Mouse (Mus musculus): ENCODE data around the gene Lgals1. TPM values are rescaled to one million over a fixed set of nuclear protein-coding genes. Genes with fewer than 3 reads are reported as not detected.

Lgals1 gene
- polyA plus RNA-seq (2021; fragmentation: Nextera tagmentation): 87.8 and 99.7 TPM in 2 replicates
- long read RNA-seq, experiment 1, transcript Lgals1-201 (4 exons, 800 nt): major isoform, 27 of 31 reads
- long read RNA-seq, experiment 1, partial matches to known transcripts: 1 of 31 reads
- long read RNA-seq, experiment 1, other reads (novel, unspliced or antisense): 3 of 31 reads
- long read RNA-seq, experiment 2, transcript Lgals1-201 (4 exons, 800 nt): major isoform, 72 of 78 reads
- long read RNA-seq, experiment 2, partial matches to known transcripts: 1 of 78 reads
- long read RNA-seq, experiment 2, other reads (novel, unspliced or antisense): 4 of 78 reads

GRCm38 (mm10) chr15:78926021-78926919 lies at the start of gene Lgals1:
Gene Lgals1, plus strand, starts transcription at chr15:78926725.

GRCm38 (mm10) chr15:78876991-78877809 lies 49.3 kb upstream of the Lgals1 start, which contains the start of gene Gga1:
Gene Gga1, plus strand, starts transcription at chr15:78877190.

GRCm38 (mm10) chr15:78899409-78899739 lies 27.2 kb upstream of the Lgals1 start, which contains the start of gene Gm49510:
Gene Gm49510, plus strand, starts transcription at chr15:78899667.

DNA sequence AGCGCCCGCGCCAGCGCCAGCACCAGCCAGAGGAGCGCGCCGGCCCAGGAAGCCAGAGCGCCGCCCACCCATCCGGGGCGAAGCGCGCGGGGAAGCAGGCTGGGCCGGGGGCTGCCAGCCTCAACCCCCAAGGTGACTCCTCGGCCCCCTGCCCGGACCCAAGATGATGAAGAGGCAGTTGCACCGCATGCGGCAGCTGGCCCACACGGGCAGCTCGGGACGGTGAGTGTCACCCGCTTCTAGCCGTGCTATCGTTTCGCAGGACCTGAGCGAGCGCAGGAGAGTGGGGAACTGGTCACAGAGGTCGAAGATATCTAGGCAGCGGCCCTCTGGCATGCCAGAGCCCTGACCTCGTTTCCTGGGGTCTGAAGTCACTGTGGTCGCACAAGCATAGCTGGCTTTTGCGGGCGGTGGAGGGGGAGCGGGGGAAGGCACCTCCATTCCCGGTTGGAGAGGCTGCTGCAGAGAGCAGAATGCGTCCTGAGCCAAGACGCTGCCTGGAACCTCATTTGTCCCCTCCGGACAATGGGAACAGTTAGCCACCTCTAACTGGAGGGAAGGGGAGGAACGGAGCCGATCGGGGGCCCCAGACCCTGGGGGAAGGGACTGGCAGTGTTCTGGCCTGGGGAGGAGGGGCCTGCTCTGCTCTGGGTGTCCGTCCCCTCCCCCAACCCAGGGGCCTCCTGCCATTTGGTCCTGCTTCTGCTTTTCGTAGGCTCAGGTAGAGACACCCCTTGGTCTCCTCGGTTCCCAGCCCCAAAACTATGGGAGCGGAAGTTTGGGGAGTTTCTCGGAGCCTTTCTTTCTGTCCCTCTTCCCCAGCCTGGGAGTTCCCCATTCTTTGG lies 26.6 kb upstream of the Lgals1 start, which contains the start of gene Sh3bp1:
Gene Sh3bp1, plus strand, starts transcription at position 29 of the 845 bp plus-strand sequence.

DNA sequence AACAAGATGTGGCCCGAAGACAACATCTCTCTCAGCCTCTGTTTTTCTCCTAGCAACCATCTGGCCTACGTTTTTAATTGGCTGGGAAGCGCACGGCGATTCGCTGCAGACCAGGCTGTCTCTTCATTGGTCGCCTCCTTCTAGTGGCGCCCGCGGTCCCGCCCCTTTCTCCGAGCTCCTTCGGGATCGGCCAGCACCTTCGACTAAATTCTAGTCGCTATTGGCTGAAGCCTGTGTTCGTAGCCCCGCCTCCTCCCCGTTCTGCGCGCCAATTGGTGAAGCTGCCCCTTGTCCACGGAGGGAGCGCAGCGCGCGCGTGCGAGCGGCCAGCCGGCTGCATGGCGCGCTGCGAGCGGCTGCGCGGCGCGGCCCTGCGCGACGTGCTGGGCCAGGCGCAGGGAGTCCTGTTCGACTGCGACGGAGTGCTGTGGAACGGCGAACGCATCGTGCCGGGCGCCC lies 12.9 kb upstream of the Lgals1 start, which contains the start of gene Pdxp:
Gene Pdxp, plus strand, starts transcription at position 288 of the 459 bp plus-strand sequence.

DNA sequence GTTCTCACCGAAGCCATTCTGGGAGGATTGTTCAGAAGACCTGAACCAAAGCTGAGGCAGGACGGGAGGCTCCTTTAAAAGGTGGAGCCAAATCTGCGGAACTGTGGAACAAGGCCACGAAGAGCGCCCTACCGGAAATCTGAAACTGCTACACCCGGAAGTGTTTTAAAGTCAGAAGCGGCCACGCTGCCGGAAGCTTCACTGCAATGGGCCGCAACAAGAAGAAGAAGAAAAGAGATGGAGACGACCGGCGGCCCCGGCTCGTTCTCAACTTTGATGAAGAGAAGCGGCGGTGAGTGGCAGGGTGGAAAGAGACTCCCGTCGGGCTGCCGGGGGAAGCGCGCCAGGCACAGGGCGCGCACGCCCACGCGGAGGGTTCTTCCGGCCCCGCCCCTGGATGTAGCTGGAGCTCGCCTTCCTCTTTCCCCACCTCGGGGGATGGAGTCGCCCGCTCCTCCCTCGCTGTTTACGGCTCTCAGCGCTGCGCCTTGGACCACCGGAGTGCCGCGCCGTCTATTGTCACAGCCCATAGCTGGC lies 8.3 kb downstream of the Lgals1 start, which contains the start of gene Nol12:
Gene Nol12, plus strand, starts transcription at position 150 of the 537 bp plus-strand sequence.

DNA sequence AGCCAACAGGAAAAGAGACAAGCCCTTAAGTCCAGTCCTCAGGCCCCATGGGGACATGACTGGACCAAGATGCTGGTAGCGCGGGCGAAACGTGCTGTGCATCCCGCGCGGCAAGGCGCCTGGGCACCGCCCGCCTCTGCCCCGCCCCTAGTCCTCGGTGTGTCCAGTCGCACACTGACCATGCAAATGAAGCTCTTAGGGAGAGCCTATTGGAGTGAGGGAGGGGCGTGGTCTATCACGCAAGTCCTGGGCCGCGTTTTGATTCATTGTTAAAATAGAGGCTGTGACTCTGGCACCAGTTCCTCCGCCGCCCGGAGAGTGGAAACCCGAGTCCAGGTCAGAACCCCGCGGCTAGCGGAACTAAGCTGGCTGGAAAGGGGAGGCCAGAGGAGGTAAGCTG lies 21.1 kb downstream of the Lgals1 start, which contains the start of gene Triobp:
Gene Triobp, plus strand, starts transcription at position 68 of the 400 bp plus-strand sequence.

Other genes starting within 250 kb of the Lgals1 start
- 8.0 and 9.8 TPM in 2 replicates for gene Elfn2, start 208.0 kb upstream of the Lgals1 start, polyA plus RNA-seq (2021; fragmentation: Nextera tagmentation)
- gene Mfng, start 153.2 kb upstream of the Lgals1 start, polyA plus RNA-seq (2021; fragmentation: Nextera tagmentation): 2.3 and 4.0 TPM in 2 replicates
- 0.65 and 1.0 TPM in 2 replicates for gene Card10, start 123.7 kb upstream of the Lgals1 start, polyA plus RNA-seq (2021; fragmentation: Nextera tagmentation)
- gene Cdc42ep1, start 84.1 kb upstream of the Lgals1 start, polyA plus RNA-seq (2021; fragmentation: Nextera tagmentation): 16.2 and 25.4 TPM in 2 replicates
- 0.36 and 0.77 TPM in 2 replicates for gene Lgals2, start 71.2 kb upstream of the Lgals1 start, polyA plus RNA-seq (2021; fragmentation: Nextera tagmentation)
- 5.6 and 30.0 TPM in 2 replicates for gene Gga1, start 49.5 kb upstream of the Lgals1 start, polyA plus RNA-seq (2021; fragmentation: Nextera tagmentation)
- 0.13 and 0.29 TPM in 2 replicates for gene Gm49510, start 27.1 kb upstream of the Lgals1 start, polyA plus RNA-seq (2021; fragmentation: Nextera tagmentation)
- gene Sh3bp1, start 27.0 kb upstream of the Lgals1 start, polyA plus RNA-seq (2021; fragmentation: Nextera tagmentation): 3.0 and 5.8 TPM in 2 replicates
- 65.2 and 218 TPM in 2 replicates for gene Pdxp, start 12.8 kb upstream of the Lgals1 start, polyA plus RNA-seq (2021; fragmentation: Nextera tagmentation)
- 51.6 and 60.7 TPM in 2 replicates for gene Nol12, start 8.2 kb downstream of the Lgals1 start, polyA plus RNA-seq (2021; fragmentation: Nextera tagmentation)
- gene Triobp, start 21.0 kb downstream of the Lgals1 start, polyA plus RNA-seq (2021; fragmentation: Nextera tagmentation): 3.9 and 5.3 TPM in 2 replicates
- gene H1f0, start 101.7 kb downstream of the Lgals1 start, polyA plus RNA-seq (2021; fragmentation: Nextera tagmentation): 61.5 and 63.8 TPM in 2 replicates
- 0.16 and 0.34 TPM in 2 replicates for gene Galr3, start 115.2 kb downstream of the Lgals1 start, polyA plus RNA-seq (2021; fragmentation: Nextera tagmentation)
- gene Ankrd54, start 136.2 kb downstream of the Lgals1 start, polyA plus RNA-seq (2021; fragmentation: Nextera tagmentation): 22.1 and 28.1 TPM in 2 replicates
- 90.8 and 101 TPM in 2 replicates for gene Eif3l, start 148.5 kb downstream of the Lgals1 start, polyA plus RNA-seq (2021; fragmentation: Nextera tagmentation)
- 2.9 and 6.4 TPM in 2 replicates for gene Micall1, start 182.2 kb downstream of the Lgals1 start, polyA plus RNA-seq (2021; fragmentation: Nextera tagmentation)
- 149 and 159 TPM in 2 replicates for gene Polr2f, start 214.3 kb downstream of the Lgals1 start, polyA plus RNA-seq (2021; fragmentation: Nextera tagmentation)
- gene 1700088E04Rik, start 214.5 kb downstream of the Lgals1 start, polyA plus RNA-seq (2021; fragmentation: Nextera tagmentation): 16.3 and 16.6 TPM in 2 replicates
- 6.5 and 34.2 TPM in 2 replicates for gene Sox10, start 238.5 kb downstream of the Lgals1 start, polyA plus RNA-seq (2021; fragmentation: Nextera tagmentation)